In genomic region chr14:45746176-45746575, GRCm38 (mm10) we compare ENCODE assay signal across 18 mouse cellular contexts.
DNase-seq lines count a peak whose midpoint lies in the region.
"Had no signal": no experiment of that assay in that cellular context is flagged by ENCODE, and none has a peak within 500 bp of the region (broad histone marks: within the 10 kb centered on the region; RNA-seq: fewer than 3 reads in every experiment).

No protein-coding gene starts in this region.

- peak; percentile 9 for DNase-seq in adrenal gland, postnatal 14 days
- no peak for DNase-seq in adrenal gland, postnatal 10 days
- DNase-seq in 416B (ENCODE audit: low read depth), result peak; percentile 24
- DNase-seq in fat pad, adult 2 months (ENCODE audit: extremely low read depth, low read depth, low spot score), result peak; percentile 52
- peak; percentile 77 for DNase-seq in lung, postnatal 36 days
- DNase-seq in spleen, adult 18-20 months, result no peak
- DNase-seq in frontal cortex, postnatal 25 days (ENCODE audit: low spot score in 2 of 2), result no peak
- DNase-seq in yolk sac, embryonic 10.5 days (ENCODE audit: low spot score), result no peak
- DNase-seq: adrenal gland, postnatal 25 days; cerebellum, adult 11 months; cerebellum, postnatal 10 days; forebrain, postnatal 0 days; gastrocnemius, postnatal 25 days; kidney, adult 9 months; kidney, postnatal 36 days; liver, embryonic 13.5 days; midbrain, embryonic 14.5 days; thymus, postnatal 25 days had no signal

Comparison
In these comparisons a context has a peak if more than half of its experiments do, and no peak if none do; other contexts are left out.
1. DNase-seq: peak in adrenal gland, postnatal 14 days (single experiment), 416B (single experiment), fat pad, adult 2 months (single experiment) and lung, postnatal 36 days (single experiment); none in adrenal gland, postnatal 10 days (single experiment), spleen, adult 18-20 months (0 of 2), frontal cortex, postnatal 25 days (0 of 2) and yolk sac, embryonic 10.5 days (single experiment).